Mouse (Mus musculus): ENCODE data around the gene Mecom. TPM values are rescaled to one million over a fixed set of nuclear protein-coding genes. Genes with fewer than 3 reads are reported as not detected.

The Mecom gene
- total and polyA plus RNA-seq, 3 experiments, result not detected

DNA sequence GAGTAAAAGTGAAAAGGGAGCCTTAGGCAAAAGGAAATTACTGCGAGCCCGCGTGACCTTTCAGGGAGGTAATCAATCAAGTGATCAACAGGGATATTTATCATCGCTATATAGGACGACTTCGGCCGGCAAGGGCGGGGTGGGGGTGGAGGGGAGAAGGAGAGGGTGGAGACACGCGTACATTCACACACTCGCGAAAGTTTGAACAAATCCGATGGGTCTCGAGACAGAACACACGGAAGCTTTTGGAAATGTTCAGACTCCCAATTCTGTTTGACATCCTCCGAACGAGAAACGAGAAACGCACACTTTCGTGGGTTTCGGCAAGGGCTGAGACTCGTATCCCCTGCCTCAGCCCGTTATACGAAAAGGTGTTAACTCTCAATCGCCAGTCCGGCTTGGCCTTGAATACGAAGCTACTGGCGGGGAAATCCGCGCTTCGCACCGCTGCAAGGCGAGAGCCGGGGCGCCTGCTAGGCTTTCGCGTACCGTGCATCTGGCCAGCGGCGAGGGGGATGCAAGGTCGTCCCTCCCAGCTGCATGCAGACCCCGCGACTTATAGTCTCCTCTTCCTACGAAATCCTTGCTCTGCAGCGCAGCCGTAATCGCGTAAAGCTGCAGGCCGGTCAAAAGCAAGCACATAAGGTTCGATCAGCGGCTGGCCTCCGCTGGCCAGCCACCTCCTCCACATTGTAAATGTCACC lies 33.6 kb downstream of the Mecom start:
- H3K4me2 ChIP-seq (ENCODE audit: insufficient read depth, low read depth, poor library complexity, severe bottlenecking), result no peak overlapping the region
- H3K4me3 ChIP-seq (replicated peaks in 1 of 3; ENCODE audit: low read depth in 2 of 3, low read length in 2 of 3, poor library complexity in 1 of 3), result no peak overlapping the region
- no peak for DNase-seq (ENCODE audit: extremely low read depth)
- H3K9ac ChIP-seq (ENCODE audit: insufficient read depth, low read depth), result no peak overlapping the region
- H3K27me3 ChIP-seq (replicated peaks), result no peaks in the 10 kb centered on the region
- no peak overlapping the region for H3K27ac ChIP-seq (ENCODE audit: insufficient read depth, low read depth)
- peaks cover 0 to 16% of the 10 kb centered on the region in 2 experiments; a peak in 2 of 4 replicates for H3K4me1 ChIP-seq (ENCODE audit: control insufficient read depth in 1 of 2, insufficient read depth in 2 of 2)
- H3K9me3 ChIP-seq (replicated peaks; ENCODE audit: low read length), result peaks cover 15% of the 10 kb centered on the region
- in situ Hi-C loops (cut with MboI; ENCODE audit: low pct_ligation_motif_present, low pct_unique_long_range_greater_than_20kb, low sequenced_read_pairs), result no loop called here
- no peaks in the 10 kb centered on the region for H3K79me2 ChIP-seq (replicated peaks; ENCODE audit: control insufficient read depth, extremely low read depth, insufficient read depth, poor library complexity, severe bottlenecking)
- TF ChIP-seq ZNF384 (IDR thresholded peaks at IDR 0.05; ENCODE audit: low read depth, low read length) (no peak), NRF1 (IDR thresholded peaks at IDR 0.05; ENCODE audit: low read depth, low read length) (no peak), USF2 (conservative IDR thresholded peaks at IDR 0.05; ENCODE audit: low read depth, low read length) (no peak), JUN (IDR thresholded peaks at IDR 0.05; ENCODE audit: insufficient read depth, low read depth, low read length) (no peak), BHLHE40 (IDR thresholded peaks at IDR 0.05; ENCODE audit: low read depth, low read length) (no peak)
- dilution Hi-C loops (cut with MboI; ENCODE audit: extremely low pct_ligation_motif_present, extremely low pct_unique_long_range_greater_than_20kb, low sequenced_read_pairs), result no loop called here
- H3K36me3 ChIP-seq (replicated peaks in 1 of 2; ENCODE audit: control insufficient read depth in 1 of 2, insufficient read depth in 1 of 2, low read length in 1 of 2), result no peaks in the 10 kb centered on the region

DNA sequence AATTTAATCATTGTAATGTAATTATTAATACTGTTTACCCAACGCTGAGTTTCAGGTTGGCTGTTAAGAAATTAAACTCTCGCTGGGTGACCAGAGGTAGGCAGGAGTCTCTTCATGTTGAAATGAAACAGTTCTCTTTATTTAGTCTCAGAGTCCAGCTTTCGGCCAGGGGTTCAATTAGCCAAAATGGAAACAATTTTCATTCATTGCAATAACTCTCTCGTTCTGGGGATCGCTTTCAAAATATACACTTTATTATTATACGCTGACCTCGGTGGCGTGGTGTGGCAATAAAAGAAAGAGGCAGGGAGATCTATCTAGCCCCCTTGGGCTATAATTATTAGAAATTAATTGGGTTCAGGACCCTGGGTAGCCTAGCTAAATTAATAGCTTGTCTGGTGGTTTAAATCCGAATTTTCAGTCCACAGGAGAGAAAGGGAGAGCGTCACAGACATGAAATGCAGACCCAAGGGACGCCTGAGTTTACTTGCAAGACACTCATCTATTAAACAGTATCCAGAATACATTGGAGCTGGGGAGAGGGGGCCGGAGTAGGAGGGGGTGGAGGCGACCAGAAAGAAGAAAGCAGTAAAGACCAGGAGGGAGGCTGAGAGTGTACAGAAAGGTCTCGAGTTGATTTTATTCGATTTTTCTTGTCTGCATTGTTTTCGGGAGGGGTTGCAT lies 34.4 kb downstream of the Mecom start:
- in situ Hi-C loops (cut with MboI; ENCODE audit: low pct_ligation_motif_present, low pct_unique_long_range_greater_than_20kb, low sequenced_read_pairs), result no loop called here
- no peak overlapping the region for H3K4me3 ChIP-seq (replicated peaks in 1 of 3; ENCODE audit: low read depth in 2 of 3, low read length in 2 of 3, poor library complexity in 1 of 3)

DNA sequence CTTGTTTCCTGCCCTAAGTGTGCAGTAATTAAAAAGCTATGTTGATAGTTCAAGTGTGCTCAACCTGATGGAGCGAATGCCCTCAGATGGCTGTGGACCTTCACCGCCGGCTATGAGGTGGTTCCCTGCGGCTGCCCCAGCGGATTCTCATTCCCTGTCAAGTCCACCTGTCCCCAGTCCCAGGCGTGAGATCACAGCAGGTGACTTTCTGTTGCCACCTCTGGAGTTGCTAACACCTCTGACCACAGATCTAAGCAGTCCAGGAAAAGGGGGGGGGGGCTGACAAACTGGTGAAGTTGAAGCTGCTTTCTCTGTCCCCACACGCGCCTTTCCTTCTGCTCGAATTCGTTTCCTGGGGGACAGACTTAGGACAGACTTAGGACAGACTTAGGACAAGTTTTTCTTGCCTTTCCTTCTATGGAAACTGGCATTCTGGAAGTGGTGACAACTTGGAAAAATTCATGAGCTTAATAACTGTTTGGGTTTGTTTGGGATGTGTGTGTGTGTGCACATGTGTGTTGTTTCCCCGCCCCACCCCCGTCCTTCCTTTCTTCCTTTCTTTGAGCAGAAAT lies 35.3 kb downstream of the Mecom start:
- dilution Hi-C loops (cut with MboI; ENCODE audit: extremely low pct_ligation_motif_present, extremely low pct_unique_long_range_greater_than_20kb, low sequenced_read_pairs) (no loop called here), in situ Hi-C loops (cut with MboI; ENCODE audit: low pct_ligation_motif_present, low pct_unique_long_range_greater_than_20kb, low sequenced_read_pairs) (no loop called here)
- Histone ChIP-seq H3K27me3 (replicated peaks) (no peaks in the 10 kb centered on the region), H3K4me3 (replicated peaks in 1 of 3; ENCODE audit: low read depth in 2 of 3, low read length in 2 of 3, poor library complexity in 1 of 3) (no peak overlapping the region), H3K79me2 (replicated peaks; ENCODE audit: control insufficient read depth, extremely low read depth, insufficient read depth, poor library complexity, severe bottlenecking) (no peaks in the 10 kb centered on the region), H3K27ac (ENCODE audit: insufficient read depth, low read depth) (no peak overlapping the region), H3K36me3 (replicated peaks in 1 of 2; ENCODE audit: control insufficient read depth in 1 of 2, insufficient read depth in 1 of 2, low read length in 1 of 2) (no peaks in the 10 kb centered on the region), H3K4me1 (ENCODE audit: control insufficient read depth in 1 of 2, insufficient read depth in 2 of 2) (peaks cover 0 to 16% of the 10 kb centered on the region in 2 experiments; a peak in 2 of 4 replicates), H3K9me3 (replicated peaks; ENCODE audit: low read length) (peaks cover 26% of the 10 kb centered on the region), H3K4me2 (ENCODE audit: insufficient read depth, low read depth, poor library complexity, severe bottlenecking) (no peak overlapping the region), H3K9ac (ENCODE audit: insufficient read depth, low read depth) (no peak overlapping the region)
- no peak for DNase-seq (ENCODE audit: extremely low read depth)
- no peak for TF ChIP-seq POLR2A (IDR thresholded peaks at IDR 0.05; ENCODE audit: low read depth, low read length)
- TF ChIP-seq MAZ (IDR thresholded peaks at IDR 0.05; ENCODE audit: low read depth, low read length), result no peak
- no peak for TF ChIP-seq USF1 (IDR thresholded peaks at IDR 0.05; ENCODE audit: low read depth, low read length)
- no peak for TF ChIP-seq NELFE (IDR thresholded peaks at IDR 0.05; ENCODE audit: low read depth, low read length)
- no peak for TF ChIP-seq HCFC1 (IDR thresholded peaks at IDR 0.05; ENCODE audit: low read depth, low read length)

More for the DNA sequence above, 34.4 kb downstream of the Mecom start:
- Histone ChIP-seq H3K79me2 (replicated peaks; ENCODE audit: control insufficient read depth, extremely low read depth, insufficient read depth, poor library complexity, severe bottlenecking) (no peaks in the 10 kb centered on the region), H3K9me3 (replicated peaks; ENCODE audit: low read length) (peaks cover 17% of the 10 kb centered on the region), H3K4me1 (ENCODE audit: control insufficient read depth in 1 of 2, insufficient read depth in 2 of 2) (peaks cover 0 to 16% of the 10 kb centered on the region in 2 experiments; a peak in 2 of 4 replicates), H3K36me3 (replicated peaks in 1 of 2; ENCODE audit: control insufficient read depth in 1 of 2, insufficient read depth in 1 of 2, low read length in 1 of 2) (no peaks in the 10 kb centered on the region), H3K9ac (ENCODE audit: insufficient read depth, low read depth) (no peak overlapping the region), H3K27ac (ENCODE audit: insufficient read depth, low read depth) (no peak overlapping the region), H3K4me2 (ENCODE audit: insufficient read depth, low read depth, poor library complexity, severe bottlenecking) (no peak overlapping the region), H3K27me3 (replicated peaks) (no peaks in the 10 kb centered on the region)
- no peak for TF ChIP-seq KAT2A (IDR thresholded peaks at IDR 0.05; ENCODE audit: insufficient replicate concordance, low read length)
- TF ChIP-seq MAZ (IDR thresholded peaks at IDR 0.05; ENCODE audit: low read depth, low read length), result no peak
- no peak for TF ChIP-seq USF2 (conservative IDR thresholded peaks at IDR 0.05; ENCODE audit: low read depth, low read length)
- TF ChIP-seq TCF12 (IDR thresholded peaks at IDR 0.05; ENCODE audit: low read depth, low read length), result no peak
- no peak for TF ChIP-seq JUN (IDR thresholded peaks at IDR 0.05; ENCODE audit: insufficient read depth, low read depth, low read length)
- TF ChIP-seq UBTF (IDR thresholded peaks at IDR 0.05; ENCODE audit: low read depth, low read length), result no peak
- TF ChIP-seq GABPA (IDR thresholded peaks at IDR 0.05; ENCODE audit: insufficient replicate concordance, low read depth, low read length), result no peak
- no peak for TF ChIP-seq EP300 (IDR thresholded peaks at IDR 0.05; ENCODE audit: low read length)
- no peak for TF ChIP-seq RCOR1 (conservative IDR thresholded peaks at IDR 0.05; ENCODE audit: low read depth, low read length)
- no peak for TF ChIP-seq CHD2 (IDR thresholded peaks at IDR 0.05; ENCODE audit: low read length)
- TF ChIP-seq NRF1 (IDR thresholded peaks at IDR 0.05; ENCODE audit: low read depth, low read length), result no peak
- dilution Hi-C loops (cut with MboI; ENCODE audit: extremely low pct_ligation_motif_present, extremely low pct_unique_long_range_greater_than_20kb, low sequenced_read_pairs), result no loop called here
- no peak for DNase-seq (ENCODE audit: extremely low read depth)

Data from CH12.LX (cell line).